Mouse (Mus musculus): ENCODE data around the gene Ppp3ca.

Ppp3ca gene

DNA sequence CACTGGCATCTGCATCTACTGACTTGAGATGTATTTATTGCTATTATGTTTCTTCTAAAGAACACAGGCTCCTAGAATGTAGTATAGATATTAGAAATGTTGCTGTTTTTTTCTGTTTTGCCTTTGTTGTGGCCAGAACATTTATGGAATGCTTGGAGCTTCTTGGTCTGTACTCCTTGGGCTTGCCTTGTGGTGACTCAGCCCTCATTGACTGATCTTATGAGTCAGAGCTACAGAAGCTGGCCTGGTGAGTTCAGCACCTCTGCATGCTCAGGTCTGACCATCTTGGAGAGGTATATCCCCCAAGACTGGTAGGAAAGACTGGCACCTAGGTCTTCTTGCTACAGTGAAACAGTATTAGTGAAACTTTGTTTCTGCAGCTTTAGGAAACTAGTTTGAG lies 52.6 kb downstream of the Ppp3ca start:
- no peak for DNase-seq (ENCODE audit: low spot score in 2 of 2)

DNA sequence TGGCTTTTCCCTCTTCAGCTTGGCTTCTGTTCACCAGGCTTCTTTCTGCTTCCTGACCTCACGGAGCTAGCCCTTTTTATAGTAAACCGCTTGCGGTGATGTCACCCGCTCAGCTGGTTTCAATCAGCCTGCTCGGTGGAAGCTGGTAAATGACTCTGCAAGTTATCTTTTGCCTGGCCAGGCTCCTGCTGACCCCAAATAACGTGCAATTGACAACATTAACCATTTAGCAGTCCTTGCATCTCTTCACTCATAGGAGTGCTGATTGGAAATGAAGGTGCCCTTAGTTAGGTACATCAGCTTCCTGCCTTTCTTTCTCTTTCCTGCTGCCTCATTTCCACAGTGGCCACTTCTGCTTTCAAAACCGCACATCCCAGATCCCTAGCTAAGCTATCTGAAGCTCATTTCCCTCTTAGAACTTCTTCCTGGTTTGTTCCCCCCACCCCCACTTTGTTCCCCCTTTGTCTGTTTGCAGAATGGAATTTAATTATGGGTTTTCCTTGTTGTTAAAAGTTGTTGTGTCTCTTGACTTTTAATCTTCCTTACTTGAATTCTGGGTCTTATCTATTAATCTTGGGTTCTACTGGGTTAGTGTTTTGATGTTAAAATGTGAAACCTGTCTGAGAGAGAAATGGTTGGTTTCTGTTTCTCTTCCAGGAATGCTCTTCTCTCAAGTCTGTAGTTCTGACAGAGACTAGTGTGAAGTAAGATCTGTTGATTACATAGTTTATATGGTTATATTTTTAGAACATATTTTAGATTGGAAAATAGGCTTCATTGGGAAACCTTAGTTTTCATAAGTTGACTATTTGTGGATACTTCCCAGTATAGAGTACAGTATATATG lies 55.6 kb downstream of the Ppp3ca start:
- DNase-seq (ENCODE audit: low spot score in 2 of 2), result no peak

DNA sequence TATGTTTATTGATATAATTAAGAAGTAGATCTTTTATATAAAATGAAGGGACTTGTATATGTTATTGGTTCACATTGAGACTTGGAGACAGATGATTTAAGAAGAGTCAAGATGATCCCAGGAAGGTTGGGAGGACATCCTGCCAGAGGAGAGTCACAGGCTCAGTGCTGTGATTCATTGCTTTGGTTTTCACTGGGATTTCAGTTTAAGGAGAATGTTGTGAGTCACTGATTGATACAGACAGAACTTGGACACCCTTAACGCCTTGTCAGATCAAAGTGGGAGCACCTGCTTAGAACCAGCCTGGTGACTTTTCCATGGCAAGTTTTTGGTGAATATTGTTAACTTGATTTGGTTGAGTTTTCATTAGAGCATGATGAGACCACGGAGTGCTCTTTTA lies 58.0 kb downstream of the Ppp3ca start:
- no peak for DNase-seq (ENCODE audit: low spot score in 2 of 2)

DNA sequence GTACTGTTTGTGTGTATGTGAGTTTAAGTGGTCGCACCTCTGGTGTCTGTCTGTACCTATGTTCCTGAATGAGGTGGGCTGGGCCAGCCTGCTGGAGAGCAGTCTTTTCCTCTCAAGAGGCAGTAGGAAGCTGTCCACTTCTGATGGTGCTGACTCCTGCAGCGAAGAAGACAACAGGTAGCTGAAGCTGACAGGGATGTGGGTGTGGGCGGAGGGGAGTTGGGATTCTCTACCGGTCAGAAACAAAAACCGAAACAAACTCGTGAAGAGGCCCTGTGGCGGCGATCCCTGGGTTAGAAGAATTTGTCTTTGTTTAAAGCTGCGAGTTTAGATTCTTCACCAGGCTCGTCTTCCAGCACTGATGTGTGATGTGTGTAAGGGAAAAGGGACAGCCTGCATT lies 60.1 kb downstream of the Ppp3ca start:
- DNase-seq (ENCODE audit: low spot score in 2 of 2), result no peak

DNA sequence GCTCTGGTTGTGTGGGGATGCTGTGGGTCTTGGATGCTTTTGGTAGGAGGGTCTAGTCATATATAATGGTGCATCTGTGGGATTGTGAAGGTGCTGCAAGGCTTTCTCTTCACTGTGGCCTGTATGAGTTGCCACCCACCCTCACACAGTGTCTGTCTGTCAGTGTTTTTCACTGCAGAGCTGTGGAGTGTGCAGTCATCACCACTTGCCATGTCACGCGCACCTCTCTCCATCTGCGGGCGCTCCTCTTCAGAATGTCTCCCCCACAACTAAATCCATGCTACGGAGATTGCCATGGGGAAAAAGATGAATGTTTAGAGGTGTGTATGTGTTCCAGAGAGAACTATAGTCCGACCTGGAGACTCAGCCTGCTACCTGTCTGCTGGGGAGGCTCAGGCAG lies 61.7 kb downstream of the Ppp3ca start:
- no peak for DNase-seq (ENCODE audit: low spot score in 2 of 2)

DNA sequence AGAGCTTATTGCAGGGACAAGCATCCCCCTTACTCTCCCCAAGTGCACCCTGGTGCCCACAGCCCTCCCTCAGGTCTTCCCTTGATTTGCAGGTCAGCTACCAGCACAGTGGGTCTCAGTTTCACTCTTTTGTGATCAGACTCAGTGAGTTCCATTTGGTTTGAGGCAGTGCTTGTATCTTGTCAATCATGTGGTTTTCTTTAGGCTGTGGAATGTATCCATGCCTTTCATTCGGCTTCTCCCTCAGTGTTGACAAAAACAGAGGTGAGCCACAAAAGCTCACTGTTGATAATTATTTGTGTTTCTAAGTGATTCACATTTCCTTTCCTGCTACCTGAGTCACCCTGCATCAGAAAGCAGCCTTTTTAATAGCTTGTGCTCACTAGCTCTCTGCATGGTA lies 66.1 kb downstream of the Ppp3ca start:
- no peak for DNase-seq (ENCODE audit: low spot score in 2 of 2)

DNA sequence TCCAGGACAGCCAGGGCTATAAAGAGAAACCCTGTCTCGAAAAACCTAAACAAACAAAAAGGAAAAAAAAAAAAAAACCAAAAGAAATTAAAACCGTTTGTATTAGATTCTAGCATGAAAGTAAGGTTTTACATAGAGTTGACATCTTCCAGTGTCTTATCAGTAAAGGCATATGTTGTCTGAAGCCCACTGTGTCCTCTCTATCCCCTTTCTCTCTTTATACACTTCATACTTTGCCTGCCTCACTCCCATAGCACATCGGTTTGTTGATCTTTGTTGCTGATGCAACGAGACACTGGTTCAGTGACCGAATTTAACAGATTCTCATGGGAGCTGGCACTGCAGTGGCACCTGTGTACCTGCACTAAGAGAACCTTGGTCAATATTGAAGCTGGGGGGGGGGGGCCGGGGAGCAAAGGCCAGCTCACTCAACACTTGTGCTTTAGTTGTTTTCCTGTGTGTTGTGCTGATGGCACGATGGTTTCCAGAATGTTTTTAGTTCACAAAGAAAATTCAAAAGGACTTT lies 66.9 kb downstream of the Ppp3ca start:
- no peak for DNase-seq (ENCODE audit: low spot score in 2 of 2)

DNA sequence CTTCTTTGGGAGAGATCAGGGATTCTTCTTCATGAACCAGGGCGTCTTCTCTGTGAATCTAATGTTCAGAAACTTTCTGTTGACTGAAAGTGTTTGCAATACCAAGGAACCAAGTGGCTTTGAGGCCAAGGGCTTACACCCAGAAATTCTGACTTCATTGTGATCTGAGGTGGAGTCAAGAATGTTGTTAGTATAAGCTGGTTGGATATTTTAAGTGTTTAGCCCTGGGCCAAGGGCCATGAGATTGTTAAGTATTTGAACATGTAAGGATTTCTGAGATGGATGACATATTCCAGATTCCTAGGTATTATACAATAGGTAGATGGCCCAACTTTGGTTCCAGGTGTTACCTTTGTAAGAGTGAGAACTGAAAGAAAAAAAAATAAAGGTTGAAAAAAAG lies 68.5 kb downstream of the Ppp3ca start:
- DNase-seq (ENCODE audit: low spot score in 2 of 2), result no peak

DNA sequence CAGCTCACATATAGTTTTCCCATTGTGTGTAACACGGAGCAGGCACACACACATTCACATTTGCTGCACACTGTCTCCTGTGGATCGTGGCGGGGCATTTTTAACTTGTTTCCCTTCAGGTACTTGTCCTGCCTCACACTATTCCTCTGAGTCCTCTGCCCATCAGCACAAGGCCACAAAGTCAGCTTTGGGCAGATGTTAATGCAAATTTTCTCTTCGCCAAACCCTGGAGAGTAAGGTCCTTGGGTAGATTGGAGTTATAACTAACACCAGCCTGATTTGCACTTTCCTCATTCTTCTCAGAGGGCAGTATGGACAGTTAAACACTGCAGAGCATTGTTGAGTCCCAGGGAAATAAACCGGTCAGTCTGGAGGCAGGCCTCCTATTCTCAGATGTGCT lies 69.0 kb downstream of the Ppp3ca start:
- no peak for DNase-seq (ENCODE audit: low spot score in 2 of 2)

DNA sequence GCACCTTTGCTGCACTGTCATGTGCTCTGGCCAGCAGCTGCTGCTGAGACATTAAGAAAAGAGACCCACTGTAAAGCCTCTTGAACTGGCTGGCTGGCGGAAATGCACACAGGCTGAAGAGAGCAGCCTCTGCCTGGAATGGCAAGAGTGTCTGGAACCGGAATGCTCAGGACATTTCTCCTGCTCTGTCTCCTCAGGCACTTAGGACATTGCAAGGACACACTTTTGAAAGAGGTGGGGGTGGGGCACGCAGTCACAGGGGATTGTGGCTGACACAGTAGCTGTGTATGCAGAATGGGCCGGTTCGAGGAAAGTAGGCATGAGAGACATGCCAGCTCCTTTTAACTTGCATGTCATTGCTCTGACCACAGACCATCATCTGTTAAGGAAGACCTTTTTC lies 71.7 kb downstream of the Ppp3ca start:
- DNase-seq (ENCODE audit: low spot score in 2 of 2), result no peak

DNA sequence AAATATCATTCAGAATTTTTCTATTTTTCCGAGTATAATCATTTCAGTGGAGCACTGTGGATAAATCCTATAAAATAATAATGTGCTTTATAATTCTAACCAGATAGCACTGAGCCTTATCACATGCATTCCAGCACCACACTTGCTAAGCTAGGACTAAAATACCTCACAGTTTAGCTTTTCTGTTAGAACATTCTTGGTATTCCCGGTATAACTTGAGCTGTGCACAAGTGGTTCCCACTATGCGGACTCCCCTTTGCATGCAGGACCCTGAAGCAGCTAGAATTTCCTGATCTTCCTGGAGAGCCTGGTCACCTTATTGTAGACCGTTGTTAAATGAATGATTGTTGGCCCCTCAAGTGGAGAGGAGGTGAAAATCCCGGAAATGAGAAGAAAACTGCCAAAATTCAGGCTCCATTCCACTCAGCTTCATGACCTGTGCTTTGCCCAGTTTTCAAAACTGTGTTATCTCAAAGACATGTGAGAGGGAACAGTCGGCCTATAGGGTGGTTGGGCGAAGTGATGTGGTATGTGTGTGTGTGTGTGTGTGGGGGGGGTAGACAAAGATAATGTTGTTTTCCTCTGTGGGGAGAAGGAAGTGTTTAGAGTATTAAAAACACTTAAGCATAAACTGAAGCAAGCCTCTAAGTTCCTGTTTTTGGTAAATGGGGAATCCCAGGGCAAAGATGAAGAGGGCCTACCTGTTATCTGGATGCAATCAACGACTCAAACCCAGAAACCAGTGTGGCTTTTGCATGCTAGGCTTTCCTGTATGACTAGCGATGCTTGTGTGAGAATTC lies 72.5 kb downstream of the Ppp3ca start:
- DNase-seq (ENCODE audit: low spot score in 2 of 2), result no peak

DNA sequence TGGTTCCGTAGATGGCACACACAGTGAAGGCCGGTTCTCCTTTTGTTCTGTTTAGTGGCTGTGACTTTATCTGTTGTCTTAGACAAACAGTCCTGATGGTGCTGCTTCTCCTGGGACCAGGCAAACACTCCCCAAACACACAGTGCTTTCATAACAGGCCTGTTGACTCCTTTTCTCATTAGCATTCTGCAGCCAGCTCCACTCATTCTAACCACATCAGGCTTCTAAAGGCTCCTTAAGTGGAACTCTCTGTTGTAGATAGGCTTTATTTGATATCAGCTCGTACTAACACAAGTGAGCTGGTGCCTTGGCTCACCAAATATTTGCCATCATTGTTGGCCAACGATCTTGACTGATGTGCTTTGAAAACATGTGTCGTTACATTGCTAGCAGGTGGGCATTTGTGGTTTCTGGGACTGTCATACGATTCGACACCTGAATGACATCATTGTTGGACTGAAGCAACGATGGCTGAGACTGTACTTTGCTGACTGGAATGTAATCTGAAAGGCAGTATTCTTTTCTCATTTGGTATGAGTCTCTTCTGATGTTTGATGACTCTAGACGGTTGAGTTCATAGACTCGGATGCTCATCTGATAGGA lies 74.5 kb downstream of the Ppp3ca start:
- DNase-seq (ENCODE audit: low spot score in 2 of 2), result no peak

DNA sequence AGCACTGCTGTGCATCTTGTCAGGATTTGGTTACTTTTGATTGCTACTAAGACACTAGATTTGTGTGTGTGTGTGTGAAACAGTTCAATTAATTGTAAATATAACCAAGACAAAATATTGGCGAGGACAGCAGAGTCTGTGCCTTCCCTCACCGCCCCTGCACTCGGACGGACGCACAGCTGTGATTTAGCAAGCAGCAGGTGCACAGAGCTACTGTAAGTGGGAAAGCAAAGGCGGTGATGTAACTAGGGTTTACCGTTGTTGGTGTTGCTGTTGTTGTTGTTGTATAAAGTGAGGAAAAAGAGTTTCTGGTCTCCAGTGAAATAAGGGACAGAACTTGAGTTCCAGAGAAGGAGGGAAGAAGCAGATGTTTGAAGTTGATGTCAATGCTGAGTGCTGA lies 75.5 kb downstream of the Ppp3ca start:
- no peak for DNase-seq (ENCODE audit: low spot score in 2 of 2)

DNA sequence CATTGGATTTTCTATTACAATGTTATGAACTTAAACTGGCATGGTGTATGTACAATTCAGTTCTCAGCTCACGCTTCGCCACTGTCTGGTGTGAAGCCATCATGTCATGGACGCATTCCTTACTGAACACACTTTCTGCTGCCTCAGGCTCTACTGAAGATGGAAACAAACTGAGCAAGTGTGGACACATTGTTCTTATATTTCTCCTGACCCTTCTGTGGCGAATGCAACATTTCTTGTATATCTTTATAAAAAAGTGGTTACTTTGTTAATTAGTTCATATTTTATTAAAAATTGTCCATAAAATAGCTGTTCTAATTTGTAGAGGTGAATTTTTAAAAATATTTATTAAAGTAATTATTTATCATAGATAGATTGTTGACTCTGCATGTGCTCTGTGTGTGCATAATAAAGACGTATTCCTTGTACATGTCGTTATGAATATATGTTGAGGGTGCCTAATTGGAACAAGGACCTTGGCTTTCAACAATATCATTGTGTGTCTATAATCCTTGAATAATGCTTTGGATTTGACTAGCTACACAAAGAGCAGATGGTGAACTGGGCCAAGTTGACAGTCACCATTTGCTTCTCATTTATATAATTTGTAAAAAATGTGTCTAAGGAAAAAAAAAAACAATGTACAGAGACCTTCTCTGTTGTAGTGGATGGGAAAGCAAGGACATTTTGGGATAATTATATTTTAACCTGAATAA lies 79.0 kb downstream of the Ppp3ca start:
- no peak for DNase-seq (ENCODE audit: low spot score in 2 of 2)

DNA sequence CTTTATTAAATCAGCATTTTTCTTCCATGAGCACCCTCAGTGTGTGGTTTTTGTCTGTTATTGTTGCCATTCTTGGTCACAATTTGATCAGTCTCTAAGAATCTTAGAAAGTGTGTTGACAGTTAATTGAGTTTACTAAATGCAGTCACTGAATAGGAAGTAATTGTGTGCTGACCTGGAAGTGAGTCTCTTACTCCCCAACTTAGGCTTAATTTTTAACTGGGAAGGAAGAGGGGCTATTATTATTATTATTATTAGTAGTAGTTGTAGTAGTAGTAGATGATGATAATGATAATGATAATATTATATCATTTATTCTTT lies 79.5 kb downstream of the Ppp3ca start:
- no peak for DNase-seq (ENCODE audit: low spot score in 2 of 2)

DNA sequence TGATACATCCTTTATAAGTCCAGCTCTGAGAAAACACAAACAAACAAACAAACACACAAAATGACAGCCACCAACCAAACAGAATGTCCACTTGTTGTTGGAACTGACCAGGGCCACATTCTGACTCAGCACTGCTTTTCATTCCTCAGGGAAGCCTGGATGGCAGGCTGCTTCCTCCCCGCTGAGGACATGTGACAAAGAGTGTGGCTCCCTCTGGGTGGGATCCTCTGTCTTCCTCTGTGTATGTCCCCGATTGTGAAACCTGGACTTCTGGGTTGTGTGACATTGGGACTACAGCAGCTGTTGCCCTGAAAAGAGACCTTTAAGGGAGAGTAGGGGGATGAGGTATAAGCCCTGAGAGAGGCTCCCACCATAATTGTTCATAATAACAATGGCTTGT lies 80.0 kb downstream of the Ppp3ca start:
- DNase-seq (ENCODE audit: low spot score in 2 of 2), result no peak

DNA sequence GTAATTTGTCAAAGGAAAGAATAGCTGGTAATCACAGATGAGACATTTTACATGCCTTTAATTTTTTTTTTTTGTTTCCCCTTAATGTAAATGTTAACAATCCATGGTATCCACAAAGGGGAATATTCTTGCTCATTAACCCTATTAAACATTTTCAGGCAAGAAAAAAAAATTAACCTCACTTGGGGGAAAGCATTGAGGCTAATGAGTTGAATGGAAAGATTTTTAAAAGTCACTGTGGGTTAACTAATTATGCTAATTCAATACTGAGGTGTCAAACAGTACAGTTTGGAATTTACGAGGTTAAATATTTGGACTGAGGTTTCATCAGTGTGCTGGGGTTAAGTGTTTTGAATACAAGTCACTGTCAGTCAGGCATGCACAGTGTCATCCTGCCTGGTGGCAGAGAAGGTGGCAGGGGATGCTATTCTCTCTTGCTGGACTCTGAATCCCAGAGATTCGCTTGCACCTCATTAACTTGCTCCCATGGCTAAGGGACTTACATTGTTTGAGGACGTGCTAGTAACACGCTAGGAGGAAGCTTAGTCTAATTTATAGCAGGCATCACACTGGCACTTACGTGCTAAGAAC lies 82.3 kb downstream of the Ppp3ca start:
- no peak for DNase-seq (ENCODE audit: low spot score in 2 of 2)

DNA sequence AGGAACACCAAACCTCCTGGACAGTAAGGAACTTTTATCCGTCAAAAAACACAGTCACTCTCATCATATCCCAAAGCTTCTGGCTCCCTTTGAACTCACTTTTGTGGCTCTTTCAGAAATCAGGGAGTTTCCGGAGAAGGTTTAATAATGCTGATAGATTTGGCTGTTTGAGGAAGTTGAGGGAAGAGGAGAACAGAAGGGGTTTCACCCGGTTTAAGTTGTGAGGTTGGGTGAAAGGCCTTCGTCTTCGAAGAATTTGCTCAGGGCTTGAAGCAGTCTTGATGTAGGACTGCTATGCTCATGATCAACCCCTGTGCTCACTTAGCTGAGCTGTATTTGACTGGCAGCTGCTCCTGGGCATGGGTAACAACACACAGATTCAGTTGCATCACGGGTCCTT lies 86.2 kb downstream of the Ppp3ca start:
- no peak for DNase-seq (ENCODE audit: low spot score in 2 of 2)

DNA sequence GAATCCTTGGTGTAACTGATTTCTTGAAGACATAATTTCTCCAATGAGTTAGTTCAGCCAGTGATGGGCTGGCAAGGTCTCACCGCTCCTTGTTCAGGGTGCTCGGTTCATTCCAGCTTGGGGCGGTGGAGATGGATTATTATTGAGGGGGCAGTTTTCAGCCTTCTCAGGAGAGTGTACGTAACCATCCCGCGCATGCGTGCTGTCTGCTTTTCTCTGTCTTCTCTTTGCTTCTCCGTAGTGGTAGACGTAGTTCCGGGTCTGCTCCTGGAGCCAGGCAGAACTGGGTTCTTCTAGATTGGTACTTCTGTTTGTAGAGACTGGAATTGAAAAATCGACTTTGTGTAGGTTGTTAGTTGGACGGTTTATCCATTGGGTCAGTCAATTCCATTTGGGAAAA lies 89.5 kb downstream of the Ppp3ca start:
- no peak for DNase-seq (ENCODE audit: low spot score in 2 of 2)

DNA sequence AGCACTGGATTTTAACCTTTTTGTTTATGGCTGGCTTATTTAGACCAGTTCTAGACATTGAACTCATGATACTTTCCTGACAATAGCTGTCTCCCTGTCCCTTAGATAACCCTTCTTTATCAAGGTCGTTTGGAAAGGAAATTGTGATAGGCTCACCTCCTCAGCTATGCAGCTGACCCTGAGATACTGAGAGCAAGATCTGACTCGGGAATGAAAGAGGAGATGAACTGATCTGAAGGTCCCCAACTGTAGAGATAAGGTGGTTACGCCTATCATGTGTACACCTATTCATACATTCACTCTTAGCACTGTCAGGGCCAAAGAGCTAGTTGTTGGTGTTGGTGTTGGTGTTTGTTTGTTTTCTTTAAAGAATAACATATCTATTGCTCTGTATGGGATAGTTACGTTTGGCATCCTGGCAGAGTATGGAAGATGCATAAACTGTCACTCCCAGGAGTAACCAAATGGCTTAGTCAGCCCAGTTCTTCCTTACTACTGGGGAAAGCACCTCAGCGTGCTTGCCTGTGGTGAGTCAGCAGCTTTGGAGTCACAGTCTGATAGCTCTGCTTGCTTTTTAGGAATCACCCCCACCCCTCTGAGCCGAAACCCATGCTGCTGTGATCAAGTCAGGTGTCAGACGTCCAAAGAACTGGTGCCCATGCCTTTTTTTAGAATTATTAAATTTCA lies 91.5 kb downstream of the Ppp3ca start:
- DNase-seq (ENCODE audit: low spot score in 2 of 2), result no peak

DNA sequence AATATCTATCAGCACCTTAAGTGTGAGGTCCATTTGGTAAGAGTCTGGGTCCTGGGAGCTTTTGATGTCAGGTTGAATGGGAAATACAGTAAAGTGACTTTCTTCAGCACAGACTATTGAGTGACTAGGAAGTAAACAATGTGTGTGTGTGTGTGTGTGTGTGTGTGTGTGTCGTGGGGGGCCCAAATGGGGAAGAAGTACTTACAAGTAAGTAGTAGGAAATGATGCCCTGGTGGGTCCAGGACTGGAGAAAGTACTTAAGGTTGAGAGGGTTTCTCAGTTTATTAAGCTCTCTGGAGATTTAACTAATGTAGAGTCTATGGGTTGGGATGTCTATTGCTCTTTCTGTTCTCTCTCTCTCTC lies 92.0 kb downstream of the Ppp3ca start:
- no peak for DNase-seq (ENCODE audit: low spot score in 2 of 2)

Measured in cerebellum, postnatal 4 days (tissue).